Mouse (Mus musculus): ENCODE data around the gene Arrb2.
A peak's percentile ranks its signal among the peaks of the same experiment; 100 is the strongest.
"Not testable (repeated sequence)": the region's sequence is repeated elsewhere in the genome, so short reads cannot be mapped to it uniquely, and the experiment has no call there.

Gene Arrb2

GRCm38 (mm10) chr11:70446756-70447155, 14.3 kb downstream of the Arrb2 start:
- no peak for DNase-seq (ENCODE audit: low spot score)

GRCm38 (mm10) chr11:70447373-70447772, 14.9 kb downstream of the Arrb2 start:
- DNase-seq (ENCODE audit: low spot score) = no peak

DNA sequence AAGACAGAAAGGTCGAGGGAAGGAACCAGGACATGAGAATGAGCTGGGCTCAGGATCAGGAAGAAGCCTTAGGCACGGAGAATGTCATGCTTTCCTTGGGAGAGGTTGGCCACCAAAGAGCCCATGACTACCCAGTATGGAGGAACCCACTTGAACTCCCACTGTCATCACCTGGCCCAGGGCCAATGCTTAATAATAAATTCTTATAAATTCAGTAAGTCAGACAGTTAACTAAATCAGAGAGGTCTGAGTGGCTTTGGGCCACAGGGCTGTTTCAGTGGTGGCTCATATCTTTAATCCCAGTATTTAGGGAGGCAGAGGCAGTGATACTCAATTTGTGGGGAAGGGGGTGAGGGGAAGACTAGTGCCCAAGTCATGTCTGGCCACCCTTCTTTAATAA, 18.5 kb downstream of the Arrb2 start:
- no peak for DNase-seq (ENCODE audit: low spot score)

DNA sequence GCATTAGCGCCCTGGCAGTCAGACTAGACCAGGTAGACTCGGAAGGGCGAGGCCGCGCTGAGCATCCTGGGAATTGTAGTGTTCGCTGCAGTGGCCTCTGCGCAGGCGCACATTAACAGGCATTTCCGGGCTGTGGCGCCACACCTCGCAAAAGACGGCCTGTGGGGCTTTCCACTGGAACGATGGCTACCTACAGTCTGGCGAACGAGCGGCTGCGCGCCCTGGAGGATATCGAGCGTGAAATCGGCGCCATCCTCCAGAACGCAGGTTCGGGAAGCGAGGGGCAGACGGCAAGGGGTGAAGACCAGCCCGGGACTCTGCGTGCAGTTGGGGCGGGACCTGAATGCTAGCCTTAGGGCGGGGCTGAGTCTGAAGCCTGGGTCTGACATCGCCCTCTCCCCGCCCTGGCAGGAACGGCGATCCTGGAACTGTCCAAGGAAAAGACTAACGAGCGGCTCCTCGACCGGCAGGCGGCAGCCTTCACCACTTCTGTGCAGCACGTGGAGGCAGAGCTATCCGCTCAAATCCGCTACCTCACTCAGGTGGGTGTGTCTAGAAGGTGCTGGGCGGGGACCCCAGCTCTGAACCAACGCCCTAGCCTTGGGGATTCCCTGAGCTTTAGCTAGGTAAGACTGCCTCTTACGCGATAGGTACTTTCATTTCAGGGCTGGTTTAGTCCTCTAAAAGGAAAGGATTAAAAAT, 19.5 kb downstream of the Arrb2 start, which contains the start of gene Med11:
Med11 (plus strand) TSS at position 123 of the 702 bp plus-strand sequence.
- peak; percentile 99 for DNase-seq (ENCODE audit: low spot score)

DNA sequence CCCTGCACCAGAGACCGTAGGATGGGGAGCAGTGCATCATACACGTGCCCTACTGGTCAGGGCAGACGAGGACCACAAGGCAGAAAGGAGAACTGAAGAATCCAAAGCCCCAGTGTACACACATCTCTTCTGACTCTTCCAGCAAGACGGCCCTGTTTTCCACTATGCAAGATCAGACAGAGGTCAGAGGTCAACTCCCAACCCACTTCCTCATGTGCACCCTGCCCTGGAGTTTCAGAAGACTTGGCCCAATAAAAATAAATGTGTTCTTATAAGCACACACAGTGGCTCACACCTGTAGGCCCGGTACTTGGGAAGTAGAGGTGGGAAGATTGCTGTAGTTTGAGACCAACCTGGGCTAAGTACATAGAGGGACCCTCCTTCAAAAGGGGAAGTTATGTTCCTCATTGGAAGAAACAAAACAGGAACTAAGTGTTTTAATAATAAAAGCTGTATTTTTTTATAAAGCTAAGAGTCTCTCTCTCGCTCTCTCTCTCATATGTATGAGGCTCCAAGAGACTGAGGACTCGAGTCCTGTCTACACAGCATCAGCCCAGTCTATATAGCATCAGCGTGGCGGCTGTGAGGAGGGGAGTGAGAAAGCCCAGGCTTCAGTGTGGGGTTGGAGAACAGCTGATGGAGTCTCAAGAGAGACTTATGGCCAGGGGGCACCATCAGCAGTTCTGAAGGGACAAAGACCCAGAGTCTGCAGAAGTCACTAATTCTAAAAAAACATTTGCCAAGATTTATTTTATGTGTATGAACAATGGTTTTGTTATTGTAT, 21.0 kb downstream of the Arrb2 start:
- no peak for DNase-seq (ENCODE audit: low spot score)

GRCm38 (mm10) chr11:70458688-70459600, 26.5 kb downstream of the Arrb2 start, which contains the start of gene Zmynd15:
Zmynd15 (plus strand) TSS chr11:70459433.
- DNase-seq (ENCODE audit: low spot score) = peak; percentile 11

DNA sequence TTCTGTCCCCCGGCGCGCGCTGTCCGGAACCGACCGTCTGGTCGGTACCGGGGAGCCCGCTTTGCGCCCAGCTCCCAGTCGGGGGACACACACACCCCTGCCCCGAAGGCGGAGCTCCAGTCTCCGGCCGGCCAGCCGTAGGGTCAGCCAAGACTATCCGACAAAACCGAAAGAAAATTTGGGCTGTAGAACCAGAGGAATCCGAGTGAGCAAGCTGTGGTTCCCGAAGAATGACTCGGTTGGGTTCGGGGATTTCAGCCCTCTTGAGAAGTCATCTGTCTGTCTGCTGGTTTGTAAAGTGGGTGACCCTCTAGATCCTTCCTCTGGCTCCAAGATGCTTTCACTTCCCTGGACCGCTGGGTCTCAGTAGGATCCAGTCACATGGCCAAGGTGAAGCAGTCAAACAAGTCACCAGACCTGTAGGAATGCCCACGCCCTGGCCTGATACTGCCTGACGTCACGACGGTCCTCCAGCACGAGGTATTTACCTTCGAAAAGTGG, 27.2 kb downstream of the Arrb2 start, which contains the start of gene Cxcl16:
Cxcl16 (minus strand) TSS at position 384 of the 501 bp plus-strand sequence.
- DNase-seq (ENCODE audit: low spot score) = peak; percentile 11

GRCm38 (mm10) chr11:70463970-70464369, 31.5 kb downstream of the Arrb2 start:
- DNase-seq (ENCODE audit: low spot score) = no peak

GRCm38 (mm10) chr11:70465211-70465610, 32.8 kb downstream of the Arrb2 start:
- DNase-seq (ENCODE audit: low spot score) = peak; percentile 36

DNA sequence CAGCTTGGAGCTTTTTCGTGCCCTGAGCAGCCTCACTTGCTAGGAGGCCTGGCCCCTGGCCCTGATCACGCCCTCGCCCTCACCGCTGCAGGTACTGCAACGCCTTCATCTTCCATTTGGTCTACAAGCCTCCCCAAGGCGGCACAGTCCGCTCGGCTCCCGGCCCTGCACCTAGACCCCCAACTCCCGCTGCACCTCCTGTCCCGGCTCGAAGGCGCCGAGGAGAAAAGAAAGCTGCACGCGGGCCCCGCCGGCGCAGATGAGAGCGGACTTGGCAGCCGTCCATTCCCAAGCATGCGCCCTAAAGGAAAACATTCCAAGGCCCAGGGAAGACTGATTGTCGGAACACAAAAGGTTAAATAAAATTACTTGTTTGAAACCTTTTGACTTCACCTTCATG, 33.4 kb downstream of the Arrb2 start:
- DNase-seq (ENCODE audit: low spot score) = no peak

- DNase-seq (ENCODE audit: low spot score) = no peak
Measured at GRCm38 (mm10) chr11:70467902-70468619, 35.6 kb downstream of the Arrb2 start.

GRCm38 (mm10) chr11:70469764-70470163, 37.3 kb downstream of the Arrb2 start:
- DNase-seq (ENCODE audit: low spot score) = no peak

- no peak for DNase-seq (ENCODE audit: low spot score)
Measured at GRCm38 (mm10) chr11:70472716-70473115, 40.3 kb downstream of the Arrb2 start.

DNA sequence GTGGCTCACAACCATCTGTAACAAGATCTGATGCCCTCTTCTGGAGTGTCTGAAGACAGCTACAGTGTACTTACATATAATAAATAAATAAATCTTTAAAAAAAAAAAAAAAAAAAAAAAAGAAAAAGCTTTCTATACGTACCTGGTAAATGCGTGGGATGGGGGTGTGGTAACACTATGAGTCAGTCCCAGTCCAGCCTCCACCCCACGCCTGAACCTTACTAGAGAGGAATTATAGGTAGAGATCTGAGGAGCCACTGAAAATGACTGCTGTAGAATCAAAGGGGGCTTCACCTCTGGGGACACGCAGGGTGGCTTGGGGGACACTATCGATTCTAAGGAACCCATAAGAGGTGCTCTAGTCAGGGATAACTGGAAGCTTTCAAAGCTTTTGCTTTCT, 40.9 kb downstream of the Arrb2 start:
- not testable (repeated sequence) for DNase-seq (ENCODE audit: low spot score)

- no peak for DNase-seq (ENCODE audit: low spot score)
Measured at GRCm38 (mm10) chr11:70474872-70475534, 42.6 kb downstream of the Arrb2 start.

GRCm38 (mm10) chr11:70485498-70485897, 53.1 kb downstream of the Arrb2 start:
- no peak for DNase-seq (ENCODE audit: low spot score)

DNA sequence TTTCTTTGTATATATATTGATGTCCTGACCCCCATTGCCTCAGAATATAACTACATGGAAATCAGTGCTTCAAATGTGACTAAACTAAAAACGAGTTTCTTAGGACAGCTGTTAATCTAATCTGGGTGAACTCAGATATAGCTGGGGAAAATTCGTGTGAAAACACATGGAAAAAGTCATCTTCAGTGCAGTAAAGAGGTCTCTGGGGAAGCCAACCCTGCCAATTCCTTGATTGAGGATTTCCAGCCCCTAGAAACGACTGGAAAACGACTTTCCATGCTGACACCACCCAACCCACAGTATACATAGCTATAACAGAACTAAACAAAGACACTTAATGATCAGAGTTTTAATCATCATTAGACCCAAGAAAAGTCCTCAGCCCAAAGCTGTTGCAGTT, 55.4 kb downstream of the Arrb2 start:
- DNase-seq (ENCODE audit: low spot score) = no peak

GRCm38 (mm10) chr11:70489138-70489537, 56.7 kb downstream of the Arrb2 start:
- no peak for DNase-seq (ENCODE audit: low spot score)

DNA sequence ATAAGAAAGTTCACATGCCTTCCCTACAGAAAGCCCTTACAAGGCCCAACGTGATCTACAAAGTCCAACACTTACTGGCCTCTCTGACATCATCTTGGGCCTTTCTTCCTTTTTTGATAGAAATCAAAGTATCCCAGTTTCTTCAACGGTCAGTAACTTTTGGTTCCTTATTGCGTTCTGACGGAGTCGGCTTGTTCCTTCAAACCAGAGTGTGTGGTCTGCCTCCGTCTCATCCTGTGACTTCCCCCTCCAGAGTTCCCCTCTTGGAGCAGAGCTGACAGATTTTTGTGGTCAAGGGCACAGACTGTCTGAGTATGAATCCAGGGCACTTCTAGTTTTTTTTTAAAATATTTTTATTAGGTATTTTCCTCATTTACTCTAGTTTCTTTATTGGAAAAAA, 57.2 kb downstream of the Arrb2 start:
- no peak for DNase-seq (ENCODE audit: low spot score)

Data from embryo, embryonic 10 days (tissue).